Mouse (Mus musculus): ENCODE measurements around the gene Zfp346. TPM values are rescaled to one million over a fixed set of nuclear protein-coding genes. Genes with fewer than 3 reads are reported as not detected.
A peak's percentile ranks its signal among the peaks of the same experiment; 100 is the strongest.

Zfp346 gene
- polyA plus RNA-seq, 1 experiment: not detected

DNA sequence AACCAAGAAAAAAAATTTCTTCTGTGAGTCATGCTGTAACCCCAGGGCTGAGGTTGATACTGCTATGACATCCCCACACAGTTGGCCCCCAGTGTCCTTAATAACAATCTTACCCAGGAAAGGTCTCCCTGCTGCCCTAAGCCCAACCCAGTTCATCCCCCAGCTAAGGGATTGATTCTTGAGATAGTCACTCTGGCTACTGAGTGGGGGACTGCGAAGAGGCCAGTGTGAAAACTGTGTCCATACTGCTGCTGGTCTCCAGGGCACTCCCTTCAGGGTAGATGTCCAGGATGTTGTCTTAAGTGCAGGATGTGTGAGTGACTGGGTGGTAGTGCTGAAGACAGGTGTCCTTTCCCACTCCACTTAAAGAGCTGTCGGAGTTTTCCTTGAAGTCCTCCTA, 28.3 kb downstream of the Zfp346 start, which contains the start of gene Gm17617:
Gm17617 (minus strand) TSS at position 101 of the 400 bp plus-strand sequence.
- Histone ChIP-seq H3K27ac (ENCODE audit: insufficient read depth, low read depth, low read length) (no peak within 1 kb of the TSS), H3K4me1 (ENCODE audit: control insufficient read depth, insufficient read depth, low read length) (no peaks in the 10 kb centered on the region), H3K4me3 (ENCODE audit: insufficient read depth, low read depth, low read length) (no peak within 1 kb of the TSS)
- WGBS: 99% methylated on average over 2 of the region's 2 CpGs
- TF ChIP-seq POLR2A (IDR thresholded peaks at IDR 0.05; ENCODE audit: insufficient read depth, low read depth, low read length) (no peak), CTCF (IDR thresholded peaks at IDR 0.05; ENCODE audit: insufficient read depth, low read depth, low read length) (no peak)

DNA sequence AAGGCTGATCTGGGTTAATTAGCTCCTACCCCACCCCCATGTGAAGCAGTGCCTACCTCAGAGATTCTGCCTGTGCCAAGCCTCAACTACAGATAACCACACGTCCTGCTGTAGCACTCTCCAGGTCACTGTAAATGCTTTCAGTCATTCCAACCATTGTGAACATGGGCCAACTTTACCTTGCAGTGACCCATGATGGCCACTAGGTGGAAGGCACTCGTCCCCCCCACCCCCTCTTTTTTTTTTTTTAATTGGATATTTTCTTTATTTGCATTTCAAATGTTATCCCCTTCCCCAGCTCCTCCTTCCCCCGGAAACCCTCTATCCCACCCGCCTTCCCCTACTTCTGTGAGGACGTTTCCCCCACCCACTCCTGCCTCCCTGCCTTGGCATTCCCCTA, 30.3 kb downstream of the Zfp346 start:
- TF ChIP-seq POLR2A (IDR thresholded peaks at IDR 0.05; ENCODE audit: insufficient read depth, low read depth, low read length): no peak
- TF ChIP-seq CTCF (IDR thresholded peaks at IDR 0.05; ENCODE audit: insufficient read depth, low read depth, low read length): no peak
- WGBS: 16% methylated on average over 5 of the region's 5 CpGs
- H3K27ac ChIP-seq (ENCODE audit: insufficient read depth, low read depth, low read length): no peak overlapping the region
- no peaks in the 10 kb centered on the region for H3K4me1 ChIP-seq (ENCODE audit: control insufficient read depth, insufficient read depth, low read length)
- no peak overlapping the region for H3K4me3 ChIP-seq (ENCODE audit: insufficient read depth, low read depth, low read length)

DNA sequence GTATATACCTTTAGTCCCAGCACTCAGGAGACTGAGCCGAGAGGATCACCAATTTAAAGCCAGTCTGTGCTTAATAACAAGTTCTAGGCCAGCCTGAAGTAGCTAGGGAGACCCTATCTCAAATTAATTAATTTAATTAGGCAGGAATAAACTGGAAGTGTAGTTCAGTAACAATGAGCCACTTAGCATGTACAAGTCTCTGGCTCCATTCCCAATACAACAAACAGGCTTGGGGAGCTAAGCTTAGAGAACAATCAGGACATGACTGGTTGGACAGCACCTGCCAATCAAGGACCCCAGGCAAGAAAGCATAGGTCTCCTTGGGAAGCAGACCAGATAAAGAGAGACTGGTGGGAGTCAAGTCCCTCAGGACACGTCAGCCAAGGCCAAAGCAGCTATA, 35.2 kb downstream of the Zfp346 start:
- Histone ChIP-seq H3K4me1 (ENCODE audit: control insufficient read depth, insufficient read depth, low read length) (no peaks in the 10 kb centered on the region), H3K4me3 (ENCODE audit: insufficient read depth, low read depth, low read length) (no peak overlapping the region), H3K27ac (ENCODE audit: insufficient read depth, low read depth, low read length) (no peak overlapping the region)
- TF ChIP-seq POLR2A (IDR thresholded peaks at IDR 0.05; ENCODE audit: insufficient read depth, low read depth, low read length) (no peak), CTCF (IDR thresholded peaks at IDR 0.05; ENCODE audit: insufficient read depth, low read depth, low read length) (no peak)
- 65% methylated on average over 2 of the region's 2 CpGs for WGBS

DNA sequence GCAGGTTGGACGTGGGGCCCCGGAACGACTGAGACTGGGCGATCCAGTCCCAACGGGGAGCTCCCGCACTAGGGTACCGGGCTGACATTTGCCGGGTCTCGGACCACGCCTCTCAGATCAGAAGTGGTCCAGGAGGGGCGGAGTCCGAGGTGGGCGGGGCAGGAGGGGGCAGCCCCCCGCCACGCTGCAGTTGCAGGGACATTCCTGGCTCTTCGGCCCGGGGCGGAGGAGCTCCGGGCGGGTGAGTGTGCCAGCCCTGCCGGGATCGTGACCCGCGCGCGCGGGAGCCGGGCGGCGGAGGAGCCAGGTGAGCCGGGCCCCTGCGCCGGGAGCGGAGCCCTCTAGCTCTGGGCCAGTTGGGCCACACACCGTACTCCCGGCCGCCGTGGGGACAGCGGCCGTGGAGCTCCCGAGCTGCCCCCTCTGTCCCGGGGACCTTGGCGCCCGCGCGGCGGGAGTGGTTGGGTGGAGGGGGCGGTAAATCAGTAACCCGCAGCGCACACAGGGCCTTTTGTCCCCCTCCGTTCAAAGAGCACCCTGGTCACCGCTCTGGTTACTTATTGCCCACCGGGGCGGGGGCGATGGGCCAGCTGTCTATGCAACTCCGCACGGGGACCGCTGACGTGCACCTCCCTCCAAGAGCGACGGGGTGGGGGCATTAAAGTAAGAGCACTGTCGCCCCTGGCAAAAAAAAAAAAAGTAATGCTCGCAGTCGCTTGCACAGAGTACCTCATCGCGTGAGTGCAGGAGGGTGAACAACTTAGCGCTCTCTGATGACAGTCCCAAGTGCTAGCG, 47.7 kb downstream of the Zfp346 start, which contains the start of gene Fgfr4:
Fgfr4 (plus strand) TSS at position 20 of the 795 bp plus-strand sequence.
- 5% methylated on average over 68 of the region's 68 CpGs for WGBS
- TF ChIP-seq CTCF (IDR thresholded peaks at IDR 0.05; ENCODE audit: insufficient read depth, low read depth, low read length) (no peak), POLR2A (IDR thresholded peaks at IDR 0.05; ENCODE audit: insufficient read depth, low read depth, low read length) (no peak)
- H3K4me3 ChIP-seq (ENCODE audit: insufficient read depth, low read depth, low read length): peak within 1 kb of the TSS; percentile 27
- no peak within 1 kb of the TSS for H3K27ac ChIP-seq (ENCODE audit: insufficient read depth, low read depth, low read length)
- H3K4me1 ChIP-seq (ENCODE audit: control insufficient read depth, insufficient read depth, low read length): peaks cover 11% of the 10 kb centered on the region

DNA sequence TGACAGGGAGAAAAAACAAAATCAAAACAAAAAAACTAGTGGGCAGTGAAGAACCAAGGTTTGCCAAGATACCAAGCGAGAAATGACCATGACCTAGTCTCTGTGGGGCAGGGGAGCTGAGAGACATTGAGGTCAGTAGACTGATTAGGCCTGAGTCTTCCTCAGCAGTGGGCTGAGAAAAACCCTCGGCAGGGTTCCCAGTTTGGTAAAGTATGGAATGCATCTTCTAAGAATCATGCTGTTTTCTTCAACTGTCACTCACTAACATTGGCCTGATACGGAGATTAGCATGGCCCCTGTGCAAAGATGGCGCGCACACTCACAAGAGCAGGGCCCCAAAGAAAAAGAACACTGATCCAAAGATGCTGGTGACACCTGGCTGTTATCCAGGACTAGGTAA, 48.8 kb downstream of the Zfp346 start:
- no peak for TF ChIP-seq CTCF (IDR thresholded peaks at IDR 0.05; ENCODE audit: insufficient read depth, low read depth, low read length)
- no peak for TF ChIP-seq POLR2A (IDR thresholded peaks at IDR 0.05; ENCODE audit: insufficient read depth, low read depth, low read length)
- WGBS: 95% methylated on average over 5 of the region's 5 CpGs
- Histone ChIP-seq H3K4me3 (ENCODE audit: insufficient read depth, low read depth, low read length) (no peak overlapping the region), H3K27ac (ENCODE audit: insufficient read depth, low read depth, low read length) (no peak overlapping the region), H3K4me1 (ENCODE audit: control insufficient read depth, insufficient read depth, low read length) (peaks cover 11% of the 10 kb centered on the region)

DNA sequence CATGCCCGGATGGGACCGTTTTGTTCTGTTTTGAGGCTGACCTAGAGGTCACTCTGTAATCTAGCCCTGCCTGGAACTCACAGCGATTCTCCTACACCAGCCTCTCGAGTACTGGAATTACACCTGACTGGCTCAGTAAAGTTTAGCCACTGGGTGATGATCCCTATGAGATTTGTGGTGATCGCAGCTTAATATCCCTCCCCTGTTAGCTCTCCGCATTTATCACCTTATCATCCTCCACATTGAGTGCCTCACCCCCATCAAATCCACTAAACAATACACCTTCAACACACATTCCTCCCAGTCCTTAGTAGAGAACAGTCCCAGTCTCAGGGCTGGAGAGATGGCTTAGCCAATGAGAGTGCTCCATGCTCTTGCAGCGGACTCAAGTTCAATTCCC, 57.3 kb downstream of the Zfp346 start:
- WGBS: 84% methylated on average over 7 of the region's 7 CpGs
- Histone ChIP-seq H3K4me1 (ENCODE audit: control insufficient read depth, insufficient read depth, low read length) (no peaks in the 10 kb centered on the region), H3K4me3 (ENCODE audit: insufficient read depth, low read depth, low read length) (no peak overlapping the region), H3K27ac (ENCODE audit: insufficient read depth, low read depth, low read length) (no peak overlapping the region)
- no peak for TF ChIP-seq CTCF (IDR thresholded peaks at IDR 0.05; ENCODE audit: insufficient read depth, low read depth, low read length)
- TF ChIP-seq POLR2A (IDR thresholded peaks at IDR 0.05; ENCODE audit: insufficient read depth, low read depth, low read length): no peak

DNA sequence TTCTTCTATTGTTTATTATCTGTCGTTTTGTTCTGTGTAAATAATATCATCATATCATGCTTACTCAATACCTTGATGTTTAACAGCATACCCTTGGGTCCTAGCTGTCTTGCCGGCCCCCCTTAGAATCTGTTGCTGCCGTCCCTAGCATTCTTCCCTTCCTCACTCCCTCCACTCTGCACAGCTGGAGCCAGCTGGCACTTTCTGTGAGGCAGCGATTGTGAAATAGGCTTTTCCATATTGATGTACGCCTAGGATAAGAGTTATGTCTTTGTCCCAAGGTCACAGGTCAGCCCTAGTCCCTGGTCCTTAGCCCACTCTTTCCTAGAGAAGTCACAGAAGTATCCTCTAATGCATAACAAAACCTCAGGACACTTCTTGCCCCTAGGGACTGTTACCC, 58.4 kb downstream of the Zfp346 start:
- Histone ChIP-seq H3K4me1 (ENCODE audit: control insufficient read depth, insufficient read depth, low read length) (peaks cover 7% of the 10 kb centered on the region), H3K27ac (ENCODE audit: insufficient read depth, low read depth, low read length) (no peak overlapping the region), H3K4me3 (ENCODE audit: insufficient read depth, low read depth, low read length) (no peak overlapping the region)
- TF ChIP-seq POLR2A (IDR thresholded peaks at IDR 0.05; ENCODE audit: insufficient read depth, low read depth, low read length) (no peak), CTCF (IDR thresholded peaks at IDR 0.05; ENCODE audit: insufficient read depth, low read depth, low read length) (no peak)
- WGBS: 78% methylated on average over 5 of the region's 5 CpGs

DNA sequence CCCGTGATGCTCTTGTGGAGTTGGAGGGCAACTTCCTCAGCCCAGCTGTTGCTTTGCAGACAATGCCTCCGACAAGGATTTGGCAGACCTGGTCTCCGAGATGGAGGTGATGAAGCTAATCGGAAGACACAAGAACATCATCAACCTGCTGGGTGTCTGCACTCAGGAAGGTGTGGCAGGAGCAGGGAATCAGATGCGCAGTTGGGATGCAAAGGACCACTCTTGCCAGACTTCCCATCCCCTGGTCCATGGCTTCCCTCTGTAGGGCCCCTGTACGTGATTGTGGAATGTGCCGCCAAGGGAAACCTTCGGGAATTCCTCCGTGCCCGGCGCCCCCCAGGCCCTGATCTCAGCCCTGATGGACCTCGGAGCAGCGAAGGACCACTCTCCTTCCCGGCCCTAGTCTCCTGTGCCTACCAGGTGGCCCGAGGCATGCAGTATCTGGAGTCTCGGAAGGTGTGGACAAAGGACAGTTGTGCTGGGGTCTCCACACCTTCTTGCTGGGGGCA, 60.8 kb downstream of the Zfp346 start:
- TF ChIP-seq POLR2A (IDR thresholded peaks at IDR 0.05; ENCODE audit: insufficient read depth, low read depth, low read length) (no peak), CTCF (IDR thresholded peaks at IDR 0.05; ENCODE audit: insufficient read depth, low read depth, low read length) (no peak)
- WGBS: 92% methylated on average over 16 of the region's 16 CpGs
- H3K27ac ChIP-seq (ENCODE audit: insufficient read depth, low read depth, low read length): no peak overlapping the region
- peaks cover 14% of the 10 kb centered on the region for H3K4me1 ChIP-seq (ENCODE audit: control insufficient read depth, insufficient read depth, low read length)
- no peak overlapping the region for H3K4me3 ChIP-seq (ENCODE audit: insufficient read depth, low read depth, low read length)

All from olfactory bulb, adult 2 months (tissue).